Mouse (Mus musculus): ENCODE measurements at regions not wholly inside any gene's neighbourhood (a gene's known extent, or its start where the extent isn't known, plus 50 kb on each side); places are given as distances from the start of the nearest gene placed in this dataset.

GRCm38 (mm10) chr12:35836946-35837345 lies 88.5 kb upstream of the Agr3 start:
- TF ChIP-seq CTCF (IDR thresholded peaks at IDR 0.05; ENCODE audit: low read depth) (no peak), EP300 (IDR thresholded peaks at IDR 0.05; ENCODE audit: low read depth) (no peak)

Data from heart, postnatal 0 days (tissue).